Mouse (Mus musculus) ES-E14 (cell line): ENCODE results near the gene Olfr1359. TPM values are rescaled to one million over a fixed set of nuclear protein-coding genes. Genes with fewer than 3 reads are reported as not detected.
"Not testable (repeated sequence)": the region's sequence is repeated elsewhere in the genome, so short reads cannot be mapped to it uniquely, and the experiment has no call there.

ENCODE experiments used
- DNase-seq: peaks from one replicate; pipeline ENCODE4 v3.0.0-alpha.2; 2013; ENCODE audit warnings: low read depth, low spot score
- H3K27ac ChIP-seq: 2 replicates; pipeline ENCODE4 v1.5.1; 2012; ENCODE audit warnings: low read depth, mild to moderate bottlenecking, low read length, moderate library complexity, mixed read lengths; ENCODE audit not compliant: poor library complexity, insufficient read depth, severe bottlenecking
- H3K36me3 ChIP-seq: 2 replicates; pipeline ENCODE4 v1.6.1; 2012; ENCODE audit warnings: mild to moderate bottlenecking, low read length, moderate library complexity, mixed read lengths; ENCODE audit not compliant: control insufficient read depth, poor library complexity, insufficient read depth, severe bottlenecking
- H3K4me1 ChIP-seq, 2 experiments: fragments of 150-350 bp in 1 of 2; sonication (generic) in 1 of 2; 2 replicates each; pipeline ENCODE4 v1.6.1; 2012; ENCODE audit warnings: low read length in 2 of 2, mild to moderate bottlenecking in 1 of 2, mixed read lengths in 1 of 2; ENCODE audit not compliant: control insufficient read depth in 2 of 2, insufficient read depth in 2 of 2, poor library complexity in 1 of 2
- H3K4me3 ChIP-seq, 2 experiments: fragments of 150-350 bp in 1 of 2; sonication (generic) in 1 of 2; 2 replicates each; pipeline ENCODE4 v1.5.1; 2012; ENCODE audit warnings: low read length in 2 of 2, low read depth in 1 of 2, mild to moderate bottlenecking in 1 of 2, mixed read lengths in 1 of 2; ENCODE audit not compliant: insufficient read depth in 1 of 2, poor library complexity in 1 of 2, severe bottlenecking in 1 of 2
- H3K9ac ChIP-seq: 2 replicates; pipeline ENCODE4 v1.6.1; 2012; ENCODE audit warnings: low read depth, mild to moderate bottlenecking, low read length, mixed read lengths; ENCODE audit not compliant: poor library complexity, insufficient read depth, severe bottlenecking
- H3K9me3 ChIP-seq: fragments of 150-350 bp; sonication (generic); 2 replicates; pipeline ENCODE4 v1.6.1; 2012; ENCODE audit warnings: low read depth, mild to moderate bottlenecking, low read length; ENCODE audit not compliant: control insufficient read depth, insufficient read depth
- CHD2 ChIP-seq: IDR thresholded peaks from 2 replicates; pipeline ENCODE4 v1.6.1; 2014; ENCODE audit warnings: mild to moderate bottlenecking, low read depth, low read length, inconsistent platforms
- HCFC1 ChIP-seq: IDR thresholded peaks from 2 replicates; pipeline ENCODE4 v1.6.1; 2012; ENCODE audit warnings: low read length, inconsistent platforms, borderline replicate concordance; ENCODE audit not compliant: insufficient read depth
- MAFK ChIP-seq: IDR thresholded peaks from 2 replicates; pipeline ENCODE4 v1.6.1; 2014; ENCODE audit warnings: mild to moderate bottlenecking, low read depth, low read length, inconsistent platforms; ENCODE audit not compliant: insufficient read depth
- ZC3H11A ChIP-seq: IDR thresholded peaks from 2 replicates; pipeline ENCODE4 v1.6.1; 2012; ENCODE audit warnings: low read depth, mild to moderate bottlenecking, inconsistent platforms, low read length, borderline replicate concordance
- ZNF384 ChIP-seq: IDR thresholded peaks from 2 replicates; pipeline ENCODE4 v1.6.1; 2012; ENCODE audit warnings: low read depth, low read length, inconsistent platforms
- in situ Hi-C, 2 experiments: fragments of 600-800 bp; cut with MboI; formaldehyde crosslinking; loops; one replicate each; pipeline ENCODE4 v1.15.1; 2025; ENCODE audit warnings: low sequenced_read_pairs in 2 of 2, inconsistent platforms in 1 of 2; ENCODE audit not compliant: unreplicated experiment in 2 of 2
- total RNA-seq: library from RNA; depleted of rRNA; stranded (reverse); fragments of 300-350 nt; gene quantifications from 2 replicates; pipeline ENCODE4 v1.2.3, GENCODE M21; 2012

The Olfr1359 gene
- total RNA-seq, 1 experiment, result not detected

DNA sequence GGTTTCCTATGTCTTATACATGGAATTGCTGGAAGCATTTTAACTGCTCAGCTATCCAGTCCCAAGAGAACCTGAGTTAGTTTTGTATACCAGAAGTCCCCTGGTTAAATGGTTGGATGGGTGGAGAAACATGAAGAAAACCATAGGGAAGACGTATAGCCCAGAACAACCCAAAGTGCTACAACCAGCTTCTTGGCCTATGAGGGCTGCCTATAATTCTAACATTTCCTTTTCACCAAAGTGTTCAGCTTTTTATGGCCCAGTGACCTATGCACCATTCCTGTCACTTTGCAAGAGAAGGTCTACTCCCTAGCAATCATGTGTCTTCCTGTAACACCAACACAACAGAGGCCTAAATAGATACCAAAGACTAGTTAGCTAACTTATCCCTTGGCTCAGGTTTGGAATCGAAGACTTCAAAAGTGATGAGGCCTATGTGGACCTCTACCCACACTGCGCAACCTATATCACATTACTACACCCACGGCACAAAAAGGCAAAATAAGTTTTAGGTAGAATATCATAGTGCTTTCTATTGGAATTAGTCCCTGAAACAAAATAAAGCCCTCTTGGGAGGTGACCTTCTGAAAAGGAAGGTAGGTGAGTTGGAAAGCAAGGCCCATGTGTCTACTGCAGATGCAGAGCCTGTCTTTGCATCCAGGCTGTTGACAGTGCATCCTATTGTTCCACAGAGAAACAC lies 20.6 kb downstream of the Olfr1359 start:
- H3K9me3 ChIP-seq, result no peaks in the 10 kb centered on the region
- TF ChIP-seq CHD2, result 0 out of 2 replicates have a peak, but pooled peaks have one; percentile 37
- no peak for TF ChIP-seq ZC3H11A
- H3K9ac ChIP-seq, result peak overlapping the region; percentile 79; the same call in 1 of the 2 replicates
- no peaks in the 10 kb centered on the region for H3K36me3 ChIP-seq
- in situ Hi-C loops, result loop anchor here in 1 of 2 experiments (25.0 kb wide), 1 partner anchor 556 kb away; no protein-coding TSS in a partner anchor
- H3K4me1 ChIP-seq, result no peaks in the 10 kb centered on the region
- DNase-seq, result no peak
- peak overlapping the region; percentile 2 to 63 for H3K4me3 ChIP-seq
- H3K27ac ChIP-seq, result peak overlapping the region; percentile 79; the same call in 1 of the 2 replicates

DNA sequence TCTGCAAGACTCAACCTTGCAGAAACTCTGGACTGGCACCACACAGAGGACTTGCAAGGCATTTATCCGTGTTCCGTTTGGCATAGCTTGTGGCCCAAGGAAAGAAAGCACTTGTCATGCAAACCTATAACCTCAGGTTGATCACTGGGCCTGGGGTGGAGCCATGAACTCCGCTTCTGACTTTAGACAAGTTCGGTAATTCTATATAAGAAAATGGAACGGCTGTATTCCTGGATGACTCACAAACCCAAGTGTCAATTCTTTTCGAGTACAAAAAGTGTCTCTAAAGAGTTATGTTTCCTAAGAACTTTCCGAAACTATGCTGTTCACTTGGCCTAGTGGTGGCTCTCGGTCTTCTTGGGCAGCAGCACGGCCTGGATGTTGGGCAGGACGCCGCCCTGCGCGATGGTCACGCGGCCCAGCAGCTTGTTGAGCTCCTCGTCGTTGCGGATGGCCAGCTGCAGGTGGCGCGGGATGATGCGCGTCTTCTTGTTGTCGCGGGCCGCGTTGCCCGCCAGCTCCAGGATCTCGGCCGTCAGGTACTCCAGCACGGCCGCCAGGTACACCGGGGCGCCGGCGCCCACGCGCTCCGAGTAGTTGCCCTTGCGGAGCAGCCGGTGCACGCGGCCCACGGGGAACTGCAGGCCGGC lies 23.3 kb downstream of the Olfr1359 start:
- not testable (repeated sequence) for H3K9me3 ChIP-seq, H3K36me3 ChIP-seq, DNase-seq, H3K4me1 ChIP-seq
- H3K4me3 ChIP-seq, result peak overlapping the region; percentile 61 to 74
- H3K27ac ChIP-seq, result peak overlapping the region; percentile 98
- H3K9ac ChIP-seq, result peak overlapping the region; percentile 90
- in situ Hi-C loops, result loop anchor here in 1 of 2 experiments (25.0 kb wide), 1 partner anchor 559 kb away; no protein-coding TSS in a partner anchor

DNA sequence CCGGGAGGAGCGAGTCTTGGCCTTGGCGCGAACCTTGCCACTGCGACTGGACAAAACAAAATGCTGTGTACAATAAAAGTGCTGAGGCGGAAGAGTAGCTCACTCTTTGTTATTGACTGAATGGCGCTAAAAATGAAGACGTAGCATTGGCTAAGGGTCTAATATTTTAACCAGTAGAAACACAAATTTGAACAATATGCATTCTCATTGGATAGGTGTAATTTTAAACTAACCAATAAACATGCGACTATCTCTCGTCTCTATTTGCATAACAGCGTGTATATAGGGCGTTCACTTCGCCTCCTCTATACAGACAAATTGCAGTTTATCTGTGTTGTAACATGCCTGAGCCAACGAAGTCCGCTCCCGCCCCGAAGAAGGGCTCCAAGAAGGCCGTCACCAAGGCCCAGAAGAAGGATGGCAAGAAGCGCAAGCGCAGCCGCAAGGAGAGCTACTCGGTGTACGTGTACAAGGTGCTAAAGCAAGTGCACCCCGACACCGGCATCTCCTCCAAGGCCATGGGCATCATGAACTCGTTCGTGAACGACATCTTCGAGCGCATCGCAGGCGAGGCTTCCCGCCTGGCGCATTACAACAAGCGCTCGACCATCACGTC lies 24.0 kb downstream of the Olfr1359 start, which contains the start of gene Hist1h2bm:
Hist1h2bm (plus strand) TSS at position 288 of the 616 bp plus-strand sequence.
- Histone ChIP-seq H3K27ac (peak within 1 kb of the TSS; percentile 98), H3K9ac (peak within 1 kb of the TSS; percentile 90), H3K4me3 (peak within 1 kb of the TSS; percentile 61 to 74)
- in situ Hi-C loops, result loop anchor here in 1 of 2 experiments (25.0 kb wide), 1 partner anchor 560 kb away; no protein-coding TSS in a partner anchor
- not testable (repeated sequence) for H3K4me1 ChIP-seq, H3K9me3 ChIP-seq, H3K36me3 ChIP-seq
- DNase-seq, result peak; percentile 81
- TF ChIP-seq MAFK (peak; percentile 50; the same call in 1 of the 2 replicates), CHD2 (peak; percentile 87)

DNA sequence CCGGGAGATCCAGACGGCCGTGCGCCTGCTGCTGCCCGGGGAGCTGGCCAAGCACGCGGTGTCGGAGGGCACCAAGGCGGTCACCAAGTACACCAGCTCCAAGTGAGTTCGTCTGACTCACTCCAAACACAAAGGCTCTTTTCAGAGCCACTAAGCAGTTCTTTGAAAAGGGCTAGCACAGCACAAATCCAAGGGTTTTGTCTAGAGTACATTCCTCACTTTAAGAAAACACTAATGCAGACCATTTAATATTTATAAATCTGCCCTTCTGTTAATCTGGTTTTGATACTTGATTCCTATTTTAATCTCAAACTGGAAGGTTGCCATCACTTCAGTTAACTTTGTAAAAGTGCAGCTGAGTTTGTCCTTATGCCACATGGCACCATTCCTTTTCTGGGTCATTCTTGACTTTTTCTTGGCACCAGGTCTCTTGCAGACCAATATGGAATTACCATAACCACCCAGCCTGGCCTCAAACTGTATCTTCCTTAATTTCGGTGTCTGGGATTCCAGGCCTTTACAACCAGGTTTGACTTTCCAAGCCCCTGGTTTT lies 24.5 kb downstream of the Olfr1359 start:
- in situ Hi-C loops, result loop anchor here in 1 of 2 experiments (25.0 kb wide), 1 partner anchor 560 kb away; no protein-coding TSS in a partner anchor
- Histone ChIP-seq H3K4me1 (no peaks in the 10 kb centered on the region), H3K4me3 (peak overlapping the region in 1 of 2 experiments; percentile 40; a peak in 2 of 4 replicates), H3K36me3 (no peaks in the 10 kb centered on the region), H3K9me3 (peaks cover 3% of the 10 kb centered on the region), H3K9ac (peak overlapping the region; percentile 65), H3K27ac (peak overlapping the region; percentile 71; the same call in 1 of the 2 replicates)
- no peak for TF ChIP-seq ZNF384
- no peak for TF ChIP-seq CHD2
- no peak for TF ChIP-seq ZC3H11A
- no peak for TF ChIP-seq MAFK
- no peak for TF ChIP-seq HCFC1
- no peak for DNase-seq
